Mouse (Mus musculus): ENCODE results near the gene Rpl21. TPM values are rescaled to one million over a fixed set of nuclear protein-coding genes. Genes with fewer than 3 reads are reported as not detected.

Rpl21 gene
- total and polyA plus RNA-seq, 3 experiments = 70.7 to 468 TPM; not detected in 1

DNA sequence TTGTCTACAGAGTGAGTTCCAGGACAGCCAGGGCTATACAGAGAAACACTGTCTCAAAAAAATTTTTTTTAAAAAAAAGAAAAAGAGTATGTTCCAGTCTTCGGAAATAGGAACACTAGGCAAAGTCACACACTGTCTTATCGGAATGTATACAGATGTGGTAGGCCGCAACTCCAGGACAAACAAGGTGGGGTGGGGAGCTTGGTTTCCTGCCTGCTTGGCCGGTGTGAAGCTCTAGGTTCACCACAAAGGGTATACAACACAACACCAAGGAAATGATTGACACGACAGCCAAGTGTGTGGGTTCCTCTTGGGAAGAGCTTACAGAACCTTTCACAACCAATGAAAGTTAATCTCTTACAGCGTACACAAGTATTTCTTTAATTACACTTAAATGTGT is 49.6 kb downstream of the Rpl21 start:
- H3K4me1 ChIP-seq (ENCODE audit: control insufficient read depth in 1 of 2, insufficient read depth in 2 of 2, low read length in 2 of 2) = peaks cover 5 to 7% of the 10 kb centered on the region in 2 experiments; a peak in 3 of 4 replicates
- no peaks in the 10 kb centered on the region for H3K9me3 ChIP-seq (replicated peaks; ENCODE audit: insufficient read depth, low read length)
- H3K27me3 ChIP-seq (ENCODE audit: control insufficient read depth in 1 of 2, insufficient read depth in 2 of 2, low read length in 2 of 2) = no peaks in the 10 kb centered on the region; a peak in 1 of 4 replicates
- no peak overlapping the region for H3K4me3 ChIP-seq (ENCODE audit: control insufficient read depth in 1 of 2, insufficient read depth in 1 of 2, low read depth in 2 of 2, low read length in 2 of 2)
- TF ChIP-seq CHD2 (IDR thresholded peaks at IDR 0.05; ENCODE audit: low read length) (no peak), HCFC1 (IDR thresholded peaks at IDR 0.05; ENCODE audit: low read depth, low read length) (no peak), TAL1 (IDR thresholded peaks at IDR 0.05; ENCODE audit: low read length) (no peak), MEF2A (IDR thresholded peaks at IDR 0.05; ENCODE audit: extremely low read depth, insufficient replicate concordance, low read depth, low read length, poor library complexity, severe bottlenecking) (no peak), CTCF (IDR thresholded peaks at IDR 0.05 in 2 of 3, conservative IDR thresholded peaks at IDR 0.05 in 1 of 3; ENCODE audit: control insufficient read depth in 1 of 3, insufficient read depth in 1 of 3, low read depth in 2 of 3, low read length in 3 of 3, poor library complexity in 1 of 3, severe bottlenecking in 1 of 3) (no peak), KAT2A (conservative IDR thresholded peaks at IDR 0.05; ENCODE audit: low read depth, low read length) (no peak), MAX (IDR thresholded peaks at IDR 0.05; ENCODE audit: low read length) (no peak), POLR2AphosphoS2 (IDR thresholded peaks at IDR 0.05; ENCODE audit: low read length) (no peak), ETS1 (IDR thresholded peaks at IDR 0.05; ENCODE audit: low read depth, low read length) (no peak), E2F4 (IDR thresholded peaks at IDR 0.05; ENCODE audit: borderline replicate concordance, low read depth, low read length) (no peak), ZC3H11A (IDR thresholded peaks at IDR 0.05; ENCODE audit: low read depth, low read length) (no peak), NRF1 (IDR thresholded peaks at IDR 0.05; ENCODE audit: insufficient read depth, low read depth, low read length, poor library complexity, severe bottlenecking) (no peak), GATA1 (IDR thresholded peaks at IDR 0.05; ENCODE audit: low read depth, low read length) (no peak), GABPA (IDR thresholded peaks at IDR 0.05; ENCODE audit: low read depth, low read length) (no peak)
- peaks cover 0 to 7% of the 10 kb centered on the region in 2 experiments; a peak in 2 of 4 replicates for H3K36me3 ChIP-seq (ENCODE audit: control insufficient read depth in 1 of 2, insufficient read depth in 2 of 2, low read length in 2 of 2)
- H3K9ac ChIP-seq (ENCODE audit: control insufficient read depth, low read depth, low read length, poor library complexity, severe bottlenecking) = no peak overlapping the region
- H3K27ac ChIP-seq (ENCODE audit: control insufficient read depth, low read depth, low read length) = no peak overlapping the region
- H3K79me2 ChIP-seq (ENCODE audit: control insufficient read depth, insufficient read depth, low read length, poor library complexity) = no peaks in the 10 kb centered on the region
- no peak for DNase-seq (ENCODE audit: low read depth, low spot score)

DNA sequence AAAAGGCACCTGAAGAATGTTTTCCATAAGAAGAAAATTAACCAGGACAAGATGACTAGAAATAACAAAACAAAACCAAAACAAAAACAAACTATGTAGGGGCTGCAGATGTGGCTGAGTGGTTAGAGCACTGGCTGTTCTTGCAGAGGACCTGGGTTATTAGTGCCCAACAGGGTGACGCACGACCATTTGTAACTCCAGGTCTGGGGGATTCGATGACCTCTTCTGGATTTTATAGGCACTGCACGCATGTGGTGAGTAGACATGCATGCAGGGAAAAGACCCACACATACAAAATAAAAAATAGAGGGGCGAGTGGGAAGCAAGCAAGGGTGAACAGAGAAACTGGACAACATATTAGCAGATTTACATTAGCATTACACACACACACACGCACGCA is 50.4 kb downstream of the Rpl21 start:
- Histone ChIP-seq H3K79me2 (ENCODE audit: control insufficient read depth, insufficient read depth, low read length, poor library complexity) (no peaks in the 10 kb centered on the region), H3K36me3 (ENCODE audit: control insufficient read depth in 1 of 2, insufficient read depth in 2 of 2, low read length in 2 of 2) (peaks cover 0 to 2% of the 10 kb centered on the region in 2 experiments; a peak in 2 of 4 replicates), H3K4me3 (ENCODE audit: control insufficient read depth in 1 of 2, insufficient read depth in 1 of 2, low read depth in 2 of 2, low read length in 2 of 2) (peak overlapping the region; percentile 42 to 57), H3K27me3 (ENCODE audit: control insufficient read depth in 1 of 2, insufficient read depth in 2 of 2, low read length in 2 of 2) (no peaks in the 10 kb centered on the region; a peak in 1 of 4 replicates), H3K9ac (ENCODE audit: control insufficient read depth, low read depth, low read length, poor library complexity, severe bottlenecking) (no peak overlapping the region; the same call in 1 of the 2 replicates), H3K27ac (ENCODE audit: control insufficient read depth, low read depth, low read length) (no peak overlapping the region), H3K9me3 (replicated peaks; ENCODE audit: insufficient read depth, low read length) (no peaks in the 10 kb centered on the region), H3K4me1 (ENCODE audit: control insufficient read depth in 1 of 2, insufficient read depth in 2 of 2, low read length in 2 of 2) (peaks cover 2 to 3% of the 10 kb centered on the region in 2 experiments; a peak in 2 of 4 replicates)
- DNase-seq (ENCODE audit: low read depth, low spot score) = peak; percentile 63
- 0 out of 2 replicates have a peak, but pooled peaks have one; percentile 35 for TF ChIP-seq TBP (IDR thresholded peaks at IDR 0.05; ENCODE audit: low read depth, low read length)
- peak; percentile 20 to 51 (median 26); a peak in 5 of 6 replicates for TF ChIP-seq CTCF (IDR thresholded peaks at IDR 0.05 in 2 of 3, conservative IDR thresholded peaks at IDR 0.05 in 1 of 3; ENCODE audit: control insufficient read depth in 1 of 3, insufficient read depth in 1 of 3, low read depth in 2 of 3, low read length in 3 of 3, poor library complexity in 1 of 3, severe bottlenecking in 1 of 3)
- TF ChIP-seq BHLHE40 (IDR thresholded peaks at IDR 0.05; ENCODE audit: borderline replicate concordance, low read depth, low read length) = no peak
- no peak for TF ChIP-seq UBTF (IDR thresholded peaks at IDR 0.05; ENCODE audit: borderline replicate concordance, insufficient read depth, low read depth, low read length)
- no peak for TF ChIP-seq MAZ (IDR thresholded peaks at IDR 0.05; ENCODE audit: low read depth, low read length)
- peak; percentile 65 for TF ChIP-seq SMC3 (IDR thresholded peaks at IDR 0.05; ENCODE audit: low read depth, low read length)
- no peak for TF ChIP-seq SIN3A (IDR thresholded peaks at IDR 0.05; ENCODE audit: low read length)
- no peak; the same call in 1 of the 2 replicates for TF ChIP-seq NRF1 (IDR thresholded peaks at IDR 0.05; ENCODE audit: insufficient read depth, low read depth, low read length, poor library complexity, severe bottlenecking)
- TF ChIP-seq POLR2AphosphoS2 (IDR thresholded peaks at IDR 0.05; ENCODE audit: low read length) = no peak
- TF ChIP-seq MYC (IDR thresholded peaks at IDR 0.05; ENCODE audit: low read depth, low read length) = 0 out of 2 replicates have a peak, but pooled peaks have one; percentile 19
- TF ChIP-seq RAD21 (IDR thresholded peaks at IDR 0.05; ENCODE audit: low read depth, low read length) = peak; percentile 40
- peak; percentile 26 for TF ChIP-seq ZC3H11A (IDR thresholded peaks at IDR 0.05; ENCODE audit: low read depth, low read length)
- no peak for TF ChIP-seq POLR2A (IDR thresholded peaks at IDR 0.05; ENCODE audit: control insufficient read depth in 1 of 2, insufficient read depth in 1 of 2, low read depth in 1 of 2, low read length in 2 of 2, poor library complexity in 1 of 2)
